ENCODE assay signal across 12 mouse cellular contexts in the genomic region with DNA sequence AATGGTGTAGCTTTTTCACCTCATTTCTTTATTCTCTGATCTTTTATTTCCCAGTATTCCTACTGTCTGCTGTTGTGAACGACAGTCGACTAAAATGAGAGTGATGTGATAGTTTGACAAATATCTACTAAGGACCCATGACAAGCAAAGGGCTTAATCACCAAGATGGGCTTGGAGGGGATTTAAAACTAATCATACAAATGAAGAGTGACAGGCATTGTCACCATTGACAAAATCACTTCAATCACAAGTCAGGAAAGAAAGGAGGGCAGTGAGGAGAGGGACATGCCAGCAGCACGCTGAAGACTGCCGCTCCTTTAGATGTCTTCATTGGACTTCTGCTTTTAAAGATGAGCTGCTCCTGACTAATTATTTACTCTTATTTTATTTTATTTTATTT.
"Had no signal": no experiment of that assay in that cellular context is flagged by ENCODE, and none has a peak within 500 bp of the region (broad histone marks: within the 10 kb centered on the region; RNA-seq: fewer than 3 reads in every experiment).

No protein-coding gene starts in this region.

- DNase-seq: gastrocnemius, adult 2 months; gastrocnemius, postnatal 10 days; gastrocnemius, postnatal 25 days; heart, adult 18-20 months; heart, postnatal 10 days; heart, postnatal 4 days; kidney, adult 18-20 months; kidney, adult 8-10 months; kidney, postnatal 10 days; kidney, postnatal 25 days; kidney, postnatal 4 days; left cerebral cortex, postnatal 4 days had no signal
